Mouse (Mus musculus) adrenal gland, postnatal 25 days (tissue): ENCODE data around the gene Spag9. TPM values are rescaled to one million over a fixed set of nuclear protein-coding genes. Genes with fewer than 3 reads are reported as not detected.

Source experiments
- DNase-seq: peaks from one replicate; pipeline ENCODE4 v3.0.0; 2021; ENCODE audit warnings: mixed read lengths
- total RNA-seq: library from RNA; stranded (reverse); gene quantifications from 2 replicates; pipeline ENCODE4 v1.2.3, GENCODE M21; 2021

Spag9 gene
- total RNA-seq, 1 experiment from 2014 or later, result 120 TPM

- no peak for DNase-seq
These were observed 162.6 kb downstream of the Spag9 start for GRCm38 (mm10) chr11:94158521-94158920.

GRCm38 (mm10) chr11:94159066-94159880, 163.4 kb downstream of the Spag9 start:
- peak; percentile 71 for DNase-seq

- no peak for DNase-seq
These were observed 164.1 kb downstream of the Spag9 start for GRCm38 (mm10) chr11:94159911-94160415.

GRCm38 (mm10) chr11:94160443-94161266, 164.8 kb downstream of the Spag9 start:
- DNase-seq, result peak; percentile 79

- peak; percentile 67 for DNase-seq
These were observed 165.4 kb downstream of the Spag9 start for GRCm38 (mm10) chr11:94161267-94161646.

- no peak for DNase-seq
These were observed 166.1 kb downstream of the Spag9 start for GRCm38 (mm10) chr11:94161867-94162581.

- DNase-seq, result peak; percentile 68
These were observed 167.3 kb downstream of the Spag9 start for GRCm38 (mm10) chr11:94163005-94163767.

- no peak for DNase-seq
These were observed 169.9 kb downstream of the Spag9 start for GRCm38 (mm10) chr11:94165745-94166144.

- no peak for DNase-seq
These were observed 172.3 kb downstream of the Spag9 start for GRCm38 (mm10) chr11:94168238-94168637.

- DNase-seq, result no peak
These were observed 173.7 kb downstream of the Spag9 start for GRCm38 (mm10) chr11:94169596-94169995.

- no peak for DNase-seq
These were observed 175.8 kb downstream of the Spag9 start for GRCm38 (mm10) chr11:94171691-94172090.

- no peak for DNase-seq
These were observed 176.3 kb downstream of the Spag9 start for GRCm38 (mm10) chr11:94172186-94172585.

GRCm38 (mm10) chr11:94173726-94174146, 177.8 kb downstream of the Spag9 start:
- no peak for DNase-seq

GRCm38 (mm10) chr11:94175288-94175687, 179.4 kb downstream of the Spag9 start:
- DNase-seq, result peak; percentile 27

Other genes starting within 250 kb of the Spag9 start
- gene Utp18, start 110.3 kb upstream of the Spag9 start, total RNA-seq, result 22.2 and 24.2 TPM in 2 replicates
- 30.2 and 38.1 TPM in 2 replicates for gene Mbtd1, start 110.2 kb upstream of the Spag9 start, total RNA-seq
- gene Nme2, start 39.8 kb upstream of the Spag9 start, total RNA-seq, result 405 and 487 TPM in 2 replicates
- 63.2 and 91.2 TPM in 2 replicates for gene Gm20390, start 27.8 kb upstream of the Spag9 start, total RNA-seq
- gene Nme1, start 27.6 kb upstream of the Spag9 start, total RNA-seq, result 21.4 and 34.2 TPM in 2 replicates
- 245 and 267 TPM in 2 replicates for gene Tob1, start 215.4 kb downstream of the Spag9 start, total RNA-seq
- gene Wfikkn2, start 249.9 kb downstream of the Spag9 start, total RNA-seq, result 0.39 TPM in 1 of 2 replicates, not detected in the other